Mouse (Mus musculus): ENCODE measurements around the gene Meis2.

- no peak for TF ChIP-seq POLR2A (IDR thresholded peaks at IDR 0.05; ENCODE audit: control insufficient read depth, low read depth, low read length)
- TF ChIP-seq CTCF (IDR thresholded peaks at IDR 0.05; ENCODE audit: control insufficient read depth, insufficient read depth, insufficient replicate concordance, low read depth, low read length): no peak
These were observed 174.9 kb downstream of the Meis2 start for GRCm38 (mm10) chr2:115890715-115891114.
